Mouse (Mus musculus): Measurements from ENCODE around the gene Tango2. TPM values are rescaled to one million over a fixed set of nuclear protein-coding genes. Genes with fewer than 3 reads are reported as not detected.

The Tango2 gene
- polyA plus RNA-seq, 1 experiment, result 31.1 TPM

DNA sequence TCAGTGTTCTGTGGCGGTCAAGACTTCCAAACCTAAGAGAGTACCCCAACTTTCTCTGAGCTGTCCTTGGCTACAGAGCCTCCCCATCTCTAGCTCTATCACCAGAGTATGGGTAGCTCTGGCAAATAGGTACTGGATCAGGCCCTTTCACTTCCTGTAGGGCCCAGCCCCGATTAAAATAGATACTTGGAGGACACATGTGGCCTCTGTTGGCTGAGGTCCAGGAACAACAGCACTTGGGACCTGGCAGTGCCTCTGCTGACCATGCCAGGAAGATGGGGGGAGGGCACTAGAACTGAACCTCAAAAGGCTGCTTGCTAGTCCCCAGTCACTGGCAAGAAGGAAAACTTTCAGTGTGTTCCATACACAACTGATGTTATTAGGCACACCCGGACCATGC lies 13.9 kb downstream of the Tango2 start:
- DNase-seq (ENCODE audit: low read depth in 1 of 2, low spot score in 2 of 2), result no peak
- H3K27me3 ChIP-seq (ENCODE audit: control insufficient read depth, insufficient read depth, low read length), result no peaks in the 10 kb centered on the region
- no peaks in the 10 kb centered on the region for H3K4me1 ChIP-seq (ENCODE audit: control insufficient read depth, insufficient read depth, insufficient read length)
- 67% methylated on average over 3 of the region's 3 CpGs for WGBS
- peaks cover 8% of the 10 kb centered on the region for H3K36me3 ChIP-seq (ENCODE audit: control insufficient read depth, insufficient read depth, low read length)
- H3K27ac ChIP-seq (ENCODE audit: insufficient read depth, low read length), result no peak overlapping the region
- H3K4me3 ChIP-seq (ENCODE audit: extremely low read depth, insufficient read depth, insufficient read length), result no peak overlapping the region
- TF ChIP-seq POLR2A (IDR thresholded peaks at IDR 0.05; ENCODE audit: low read depth, low read length) (no peak), CTCF (IDR thresholded peaks at IDR 0.05; ENCODE audit: extremely low read depth, insufficient read depth, insufficient read length, insufficient replicate concordance) (no peak)

DNA sequence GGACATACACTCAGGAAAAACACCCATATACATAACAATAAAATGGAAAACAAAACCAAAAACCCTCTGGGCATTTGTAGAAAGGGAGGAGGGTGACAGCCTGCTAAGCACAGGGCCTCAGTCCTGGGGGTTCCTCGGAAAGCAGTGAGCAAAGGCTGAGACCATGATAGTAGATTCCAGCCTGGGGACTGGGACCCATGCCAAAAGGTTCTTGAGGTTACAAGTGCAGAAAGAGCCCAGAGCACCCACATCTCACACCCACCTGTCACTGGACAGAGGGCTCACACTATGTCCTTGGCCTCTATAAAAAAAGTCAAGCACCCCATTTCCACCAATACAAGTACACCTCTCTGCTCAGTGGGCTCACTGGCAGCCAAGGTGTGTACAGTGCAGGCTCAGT lies 19.4 kb downstream of the Tango2 start:
- WGBS, result 65% methylated on average over 1 of the region's 1 CpGs
- Histone ChIP-seq H3K4me1 (ENCODE audit: control insufficient read depth, insufficient read depth, insufficient read length) (no peaks in the 10 kb centered on the region), H3K27me3 (ENCODE audit: control insufficient read depth, insufficient read depth, low read length) (no peaks in the 10 kb centered on the region), H3K4me3 (ENCODE audit: extremely low read depth, insufficient read depth, insufficient read length) (no peak overlapping the region), H3K27ac (ENCODE audit: insufficient read depth, low read length) (no peak overlapping the region), H3K36me3 (ENCODE audit: control insufficient read depth, insufficient read depth, low read length) (peaks cover 10% of the 10 kb centered on the region)
- DNase-seq (ENCODE audit: low read depth in 1 of 2, low spot score in 2 of 2), result no peak
- TF ChIP-seq CTCF (IDR thresholded peaks at IDR 0.05; ENCODE audit: extremely low read depth, insufficient read depth, insufficient read length, insufficient replicate concordance) (no peak), POLR2A (IDR thresholded peaks at IDR 0.05; ENCODE audit: low read depth, low read length) (no peak)

DNA sequence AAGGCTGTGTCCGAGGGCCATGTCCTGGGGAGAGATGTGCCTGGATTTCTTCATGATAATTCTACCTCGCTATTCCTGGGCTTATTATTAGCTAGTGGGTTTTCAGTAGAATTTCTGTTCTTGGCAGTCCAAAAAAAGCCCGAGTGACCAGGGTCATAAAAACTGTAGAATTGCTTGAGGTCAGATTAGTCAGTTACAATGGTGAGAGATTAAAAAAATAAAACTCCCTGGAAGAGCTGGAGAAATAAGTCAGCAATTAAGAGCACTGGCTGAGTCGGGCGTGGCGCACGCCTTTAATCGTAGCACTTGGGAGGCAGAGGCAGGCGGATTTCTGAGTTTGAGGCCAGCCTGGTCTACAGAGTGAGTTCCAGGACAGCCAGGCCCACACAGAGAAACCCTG lies 20.0 kb downstream of the Tango2 start:
- DNase-seq (ENCODE audit: low read depth in 1 of 2, low spot score in 2 of 2), result no peak
- no peak overlapping the region for H3K27ac ChIP-seq (ENCODE audit: insufficient read depth, low read length)
- H3K36me3 ChIP-seq (ENCODE audit: control insufficient read depth, insufficient read depth, low read length), result peaks cover 11% of the 10 kb centered on the region
- no peaks in the 10 kb centered on the region for H3K4me1 ChIP-seq (ENCODE audit: control insufficient read depth, insufficient read depth, insufficient read length)
- 96% methylated on average over 9 of the region's 9 CpGs for WGBS
- TF ChIP-seq POLR2A (IDR thresholded peaks at IDR 0.05; ENCODE audit: low read depth, low read length) (no peak), CTCF (IDR thresholded peaks at IDR 0.05; ENCODE audit: extremely low read depth, insufficient read depth, insufficient read length, insufficient replicate concordance) (no peak)
- H3K4me3 ChIP-seq (ENCODE audit: extremely low read depth, insufficient read depth, insufficient read length), result no peak overlapping the region
- no peaks in the 10 kb centered on the region for H3K27me3 ChIP-seq (ENCODE audit: control insufficient read depth, insufficient read depth, low read length)

DNA sequence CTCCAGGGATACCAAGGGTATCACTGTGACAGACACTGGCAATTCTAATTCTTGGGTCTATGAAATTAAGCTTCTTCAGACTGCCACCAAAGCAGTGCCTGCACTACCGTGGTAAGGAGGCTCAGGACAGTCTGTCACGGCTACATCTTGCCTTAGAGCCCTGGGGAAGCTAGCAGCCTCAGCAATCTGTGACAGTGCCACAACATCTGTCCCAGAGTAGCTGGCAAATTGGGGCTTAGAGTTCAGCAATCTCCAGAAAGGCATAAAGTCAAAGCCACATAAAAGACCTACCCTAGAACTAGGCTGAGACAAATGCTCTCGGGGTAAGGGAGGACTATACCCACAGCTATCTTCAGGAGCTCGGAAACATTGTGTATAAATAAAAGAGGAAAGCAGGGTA lies 22.2 kb downstream of the Tango2 start:
- WGBS, result 73% methylated on average over 4 of the region's 4 CpGs
- Histone ChIP-seq H3K27ac (ENCODE audit: insufficient read depth, low read length) (no peak overlapping the region), H3K4me3 (ENCODE audit: extremely low read depth, insufficient read depth, insufficient read length) (no peak overlapping the region), H3K36me3 (ENCODE audit: control insufficient read depth, insufficient read depth, low read length) (peaks cover 9% of the 10 kb centered on the region), H3K4me1 (ENCODE audit: control insufficient read depth, insufficient read depth, insufficient read length) (no peaks in the 10 kb centered on the region), H3K27me3 (ENCODE audit: control insufficient read depth, insufficient read depth, low read length) (no peaks in the 10 kb centered on the region)
- DNase-seq (ENCODE audit: low read depth in 1 of 2, low spot score in 2 of 2), result no peak
- no peak for TF ChIP-seq CTCF (IDR thresholded peaks at IDR 0.05; ENCODE audit: extremely low read depth, insufficient read depth, insufficient read length, insufficient replicate concordance)
- no peak for TF ChIP-seq POLR2A (IDR thresholded peaks at IDR 0.05; ENCODE audit: low read depth, low read length)

DNA sequence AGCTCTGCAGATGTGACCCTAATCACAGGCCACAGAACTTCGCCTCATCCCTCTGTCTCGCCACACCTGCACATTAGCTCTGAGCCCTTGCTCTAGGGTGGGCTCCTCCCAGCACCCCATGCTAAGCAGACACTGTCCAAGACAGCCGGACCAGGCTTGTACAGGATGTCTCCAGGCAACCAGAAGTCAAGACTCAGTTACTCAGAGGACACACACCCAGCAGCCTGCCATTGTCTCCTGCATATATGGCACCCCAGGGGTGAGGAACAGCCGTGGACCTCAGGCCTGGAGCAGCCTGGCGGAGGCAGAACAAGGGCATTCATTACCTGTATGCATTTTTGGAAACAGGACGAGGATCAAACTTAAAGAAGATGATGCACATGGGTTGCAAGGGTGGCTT lies 23.9 kb downstream of the Tango2 start:
- Histone ChIP-seq H3K27ac (ENCODE audit: insufficient read depth, low read length) (no peak overlapping the region), H3K4me3 (ENCODE audit: extremely low read depth, insufficient read depth, insufficient read length) (no peak overlapping the region), H3K27me3 (ENCODE audit: control insufficient read depth, insufficient read depth, low read length) (no peaks in the 10 kb centered on the region), H3K36me3 (ENCODE audit: control insufficient read depth, insufficient read depth, low read length) (peaks cover 9% of the 10 kb centered on the region), H3K4me1 (ENCODE audit: control insufficient read depth, insufficient read depth, insufficient read length) (no peaks in the 10 kb centered on the region)
- TF ChIP-seq POLR2A (IDR thresholded peaks at IDR 0.05; ENCODE audit: low read depth, low read length) (no peak), CTCF (IDR thresholded peaks at IDR 0.05; ENCODE audit: extremely low read depth, insufficient read depth, insufficient read length, insufficient replicate concordance) (no peak)
- DNase-seq (ENCODE audit: low read depth in 1 of 2, low spot score in 2 of 2), result no peak
- WGBS, result 95% methylated on average over 6 of the region's 6 CpGs

DNA sequence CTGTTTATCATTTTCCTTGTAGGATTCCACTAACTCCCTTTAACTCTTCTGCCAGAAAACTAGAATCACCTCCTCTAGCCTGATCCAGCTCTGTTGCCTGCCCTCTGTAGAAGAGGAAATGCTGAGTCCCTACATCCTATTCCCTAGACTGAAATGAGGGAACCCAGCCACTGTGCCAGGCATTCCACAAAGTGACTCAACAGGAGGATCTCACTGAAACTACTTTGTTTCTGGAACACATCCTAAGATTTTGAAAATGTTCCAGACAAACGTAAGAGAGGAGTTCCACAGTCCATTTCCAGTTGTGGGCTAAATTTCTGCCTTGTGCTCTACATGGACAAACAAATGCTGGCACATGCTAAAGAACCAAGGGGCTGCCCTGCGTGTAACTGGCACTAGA lies 24.4 kb downstream of the Tango2 start:
- Histone ChIP-seq H3K27ac (ENCODE audit: insufficient read depth, low read length) (no peak overlapping the region), H3K36me3 (ENCODE audit: control insufficient read depth, insufficient read depth, low read length) (peaks cover 9% of the 10 kb centered on the region), H3K27me3 (ENCODE audit: control insufficient read depth, insufficient read depth, low read length) (no peaks in the 10 kb centered on the region), H3K4me1 (ENCODE audit: control insufficient read depth, insufficient read depth, insufficient read length) (no peaks in the 10 kb centered on the region), H3K4me3 (ENCODE audit: extremely low read depth, insufficient read depth, insufficient read length) (no peak overlapping the region)
- no peak for DNase-seq (ENCODE audit: low read depth in 1 of 2, low spot score in 2 of 2)
- TF ChIP-seq POLR2A (IDR thresholded peaks at IDR 0.05; ENCODE audit: low read depth, low read length) (no peak), CTCF (IDR thresholded peaks at IDR 0.05; ENCODE audit: extremely low read depth, insufficient read depth, insufficient read length, insufficient replicate concordance) (no peak)
- WGBS, result 89% methylated on average over 2 of the region's 2 CpGs

DNA sequence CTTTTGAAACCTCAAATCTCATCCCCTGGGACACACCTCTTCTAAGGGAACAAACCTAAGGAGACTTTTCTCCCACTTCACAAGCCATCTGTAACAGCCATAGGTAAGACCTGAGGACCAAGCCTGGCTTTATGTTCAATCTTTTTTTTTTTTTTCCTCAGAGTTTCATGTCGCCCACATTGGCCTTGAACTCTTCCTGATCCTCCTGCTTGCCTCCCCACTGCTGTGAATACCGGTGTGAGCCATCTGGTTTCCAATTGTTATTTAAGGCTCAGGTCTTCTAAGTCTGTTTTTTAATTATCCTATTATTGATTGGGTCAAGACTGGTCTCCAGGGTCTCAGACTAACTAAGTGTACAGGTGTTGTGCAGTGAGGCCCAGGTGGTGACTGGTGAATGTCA lies 26.5 kb downstream of the Tango2 start:
- Histone ChIP-seq H3K4me1 (ENCODE audit: control insufficient read depth, insufficient read depth, insufficient read length) (no peaks in the 10 kb centered on the region), H3K4me3 (ENCODE audit: extremely low read depth, insufficient read depth, insufficient read length) (no peak overlapping the region), H3K27ac (ENCODE audit: insufficient read depth, low read length) (no peak overlapping the region), H3K27me3 (ENCODE audit: control insufficient read depth, insufficient read depth, low read length) (no peaks in the 10 kb centered on the region), H3K36me3 (ENCODE audit: control insufficient read depth, insufficient read depth, low read length) (peaks cover 8% of the 10 kb centered on the region)
- TF ChIP-seq POLR2A (IDR thresholded peaks at IDR 0.05; ENCODE audit: low read depth, low read length) (no peak), CTCF (IDR thresholded peaks at IDR 0.05; ENCODE audit: extremely low read depth, insufficient read depth, insufficient read length, insufficient replicate concordance) (no peak)
- 89% methylated on average over 2 of the region's 2 CpGs for WGBS
- no peak for DNase-seq (ENCODE audit: low read depth in 1 of 2, low spot score in 2 of 2)
